Mouse (Mus musculus) forebrain, postnatal 0 days (tissue): ENCODE measurements around the gene Ncoa5. TPM values are rescaled to one million over a fixed set of nuclear protein-coding genes. Genes with fewer than 3 reads are reported as not detected.

ENCODE experiments used
- ATAC-seq: fragments of 200-750 bp; cut with Nextera tagmentation; 2 replicates; pipeline ENCODE4 v1.8.0; 2017; ENCODE audit warnings: mild to moderate bottlenecking, moderate library complexity
- DNase-seq: peaks from one replicate; pipeline ENCODE4 v3.0.0-alpha.2; 2015
- H3K27ac ChIP-seq: fragments of 300-500 bp; sonication (generic); 2 replicates; pipeline ENCODE4 v1.5.1; 2014; ENCODE audit warnings: low read depth, mild to moderate bottlenecking, antibody characterized with exemption, low read length, moderate library complexity, mixed read lengths
- H3K27me3 ChIP-seq: fragments of 300-500 bp; sonication (generic); 2 replicates; pipeline ENCODE4 v1.6.1; 2014; ENCODE audit warnings: mild to moderate bottlenecking, low read length, mixed read lengths; ENCODE audit not compliant: insufficient read depth
- H3K36me3 ChIP-seq: fragments of 300-500 bp; sonication (generic); 2 replicates; pipeline ENCODE4 v1.6.1; 2014; ENCODE audit warnings: mild to moderate bottlenecking, moderate library complexity; ENCODE audit not compliant: insufficient read depth
- H3K4me1 ChIP-seq: fragments of 300-500 bp; sonication (generic); 2 replicates; pipeline ENCODE4 v1.6.1; 2014; ENCODE audit warnings: antibody characterized with exemption; ENCODE audit not compliant: insufficient read depth
- H3K4me2 ChIP-seq: fragments of 300-500 bp; sonication (generic); 2 replicates; pipeline ENCODE4 v1.6.1; 2014; ENCODE audit warnings: low read depth, mild to moderate bottlenecking, moderate library complexity
- H3K4me3 ChIP-seq: fragments of 300-500 bp; sonication (generic); 2 replicates; pipeline ENCODE4 v1.5.1; 2014; ENCODE audit warnings: low read depth, low read length, mixed read lengths
- H3K9ac ChIP-seq: fragments of 300-500 bp; sonication (generic); 2 replicates; pipeline ENCODE4 v1.6.1; 2014; ENCODE audit warnings: mild to moderate bottlenecking
- H3K9me3 ChIP-seq: fragments of 300-500 bp; sonication (generic); 2 replicates; pipeline ENCODE4 v1.6.1; 2016; ENCODE audit warnings: low read length
- CTCF ChIP-seq: sonication (generic); IDR thresholded peaks from 2 replicates; pipeline ENCODE4 v1.5.1; 2016; ENCODE audit warnings: antibody characterized with exemption, control low read depth, low read depth
- WGBS: fragments of 180-500 bp; shearing (Covaris S2); extraction: QIAGEN DNeasy Blood & Tissue Kit; methylation state at CpG from one replicate; pipeline ENCODE4 v1.1.7; 2014; 5-methylcytosine and 5-hydroxymethylcytosine counted together
- polyA plus RNA-seq: library from polyadenylated mRNA; unstranded; fragments of >200 nt; fragmentation: Nextera tagmentation; extraction: Ambion mirVana; gene quantifications from 2 replicates; pipeline ENCODE4 v1.2.1, GENCODE M21; 2015
- total RNA-seq: library from RNA; depleted of rRNA; stranded (reverse); fragments of >200 nt; gene quantifications from 2 replicates; pipeline ENCODE4 v1.2.3, GENCODE M21; 2014

Gene Ncoa5
- total and polyA plus RNA-seq, 2 experiments from 2014 or later, result 64.4 to 96.3 TPM

GRCm38 (mm10) chr2:165027163-165027562, 7.5 kb downstream of the Ncoa5 start:
- WGBS, result 73% methylated on average over 1 of the region's 1 CpGs
- no peak overlapping the region for H3K27ac ChIP-seq
- ATAC-seq (no peak), DNase-seq (no peak)
- H3K27me3 ChIP-seq, result no peaks in the 10 kb centered on the region
- H3K9me3 ChIP-seq, result no peaks in the 10 kb centered on the region
- TF ChIP-seq CTCF, result no peak
- no peak overlapping the region for H3K4me2 ChIP-seq
- H3K36me3 ChIP-seq, result peaks cover 7% of the 10 kb centered on the region; the same call in 1 of the 2 replicates
- peaks cover 2% of the 10 kb centered on the region; the same call in 1 of the 2 replicates for H3K4me1 ChIP-seq
- H3K9ac ChIP-seq, result no peak overlapping the region
- H3K4me3 ChIP-seq, result no peak overlapping the region

GRCm38 (mm10) chr2:165020490-165020889, 14.2 kb downstream of the Ncoa5 start:
- Histone ChIP-seq H3K27me3 (no peaks in the 10 kb centered on the region), H3K27ac (no peak overlapping the region), H3K9ac (no peak overlapping the region), H3K4me1 (no peaks in the 10 kb centered on the region), H3K9me3 (no peaks in the 10 kb centered on the region), H3K36me3 (peaks cover 19% of the 10 kb centered on the region), H3K4me2 (no peak overlapping the region), H3K4me3 (no peak overlapping the region)
- no peak for DNase-seq
- 83% methylated on average over 3 of the region's 3 CpGs for WGBS
- no peak for ATAC-seq
- no peak for TF ChIP-seq CTCF

DNA sequence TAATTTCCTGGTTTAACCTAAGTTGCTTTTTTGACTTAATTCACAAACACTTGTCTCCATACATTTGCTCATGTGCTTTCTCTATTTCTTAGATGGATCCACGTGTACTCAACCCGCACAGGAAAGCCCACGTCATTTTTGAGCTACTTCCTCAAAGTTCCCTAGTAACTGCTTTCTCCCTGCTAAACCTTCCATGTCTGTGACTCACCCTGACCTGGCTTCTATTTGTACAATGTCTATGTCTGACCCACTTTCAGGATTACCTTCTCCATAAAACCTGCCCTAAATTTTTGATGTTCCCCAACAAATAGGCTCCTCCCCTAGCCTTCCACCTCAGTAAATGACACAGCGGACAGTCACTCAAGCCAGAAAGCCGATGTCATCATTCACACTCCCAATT, 19.7 kb downstream of the Ncoa5 start:
- Histone ChIP-seq H3K27me3 (no peaks in the 10 kb centered on the region), H3K9ac (no peak overlapping the region), H3K4me1 (no peaks in the 10 kb centered on the region), H3K4me3 (no peak overlapping the region), H3K4me2 (no peak overlapping the region), H3K9me3 (no peaks in the 10 kb centered on the region), H3K36me3 (peaks cover 33% of the 10 kb centered on the region), H3K27ac (no peak overlapping the region)
- no peak for ATAC-seq
- TF ChIP-seq CTCF, result no peak
- DNase-seq, result no peak
- 94% methylated on average over 5 of the region's 5 CpGs for WGBS

- no peak for TF ChIP-seq CTCF
- WGBS, result 91% methylated on average over 10 of the region's 10 CpGs
- DNase-seq, result no peak
These were observed 24.3 kb downstream of the Ncoa5 start for GRCm38 (mm10) chr2:165010351-165010750.

GRCm38 (mm10) chr2:165009581-165009980, 25.1 kb downstream of the Ncoa5 start:
- Histone ChIP-seq H3K4me1 (no peaks in the 10 kb centered on the region), H3K36me3 (peaks cover 82% of the 10 kb centered on the region), H3K9ac (no peak overlapping the region), H3K9me3 (no peaks in the 10 kb centered on the region), H3K27me3 (no peaks in the 10 kb centered on the region), H3K4me2 (no peak overlapping the region), H3K27ac (no peak overlapping the region), H3K4me3 (no peak overlapping the region)
- no peak for TF ChIP-seq CTCF
- DNase-seq (no peak), ATAC-seq (no peak)
- 80% methylated on average over 2 of the region's 2 CpGs for WGBS

More at GRCm38 (mm10) chr2:165010351-165010750, 24.3 kb downstream of the Ncoa5 start:
- H3K4me1 ChIP-seq, result no peaks in the 10 kb centered on the region
- H3K27me3 ChIP-seq, result no peaks in the 10 kb centered on the region
- no peak overlapping the region for H3K4me2 ChIP-seq
- ATAC-seq, result no peak
- H3K36me3 ChIP-seq, result peaks cover 74% of the 10 kb centered on the region
- H3K27ac ChIP-seq, result no peak overlapping the region
- H3K9me3 ChIP-seq, result no peaks in the 10 kb centered on the region
- H3K4me3 ChIP-seq, result no peak overlapping the region
- no peak overlapping the region for H3K9ac ChIP-seq

DNA sequence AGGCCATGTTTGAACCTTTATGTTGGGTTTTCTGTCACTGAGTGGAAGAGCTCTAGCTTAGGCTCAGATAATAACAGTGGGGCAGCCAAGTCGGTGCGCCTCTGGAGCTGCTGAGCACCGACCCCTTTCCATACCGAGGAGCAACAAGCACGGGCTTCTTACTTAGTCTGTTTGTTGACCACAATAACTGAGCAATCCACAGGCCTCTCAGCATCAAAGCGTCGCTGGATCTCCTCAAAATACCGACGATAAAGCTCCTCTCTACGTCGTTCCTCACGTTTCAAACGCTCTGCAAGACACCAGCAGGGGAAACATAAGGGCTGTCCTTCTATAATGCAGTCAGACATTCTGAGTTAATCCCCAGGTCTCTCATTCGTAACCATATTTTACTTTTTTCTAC, 25.5 kb downstream of the Ncoa5 start:
- Histone ChIP-seq H3K27ac (no peak overlapping the region), H3K4me2 (no peak overlapping the region), H3K4me1 (no peaks in the 10 kb centered on the region), H3K36me3 (peaks cover 86% of the 10 kb centered on the region), H3K9me3 (no peaks in the 10 kb centered on the region), H3K4me3 (no peak overlapping the region), H3K9ac (no peak overlapping the region), H3K27me3 (no peaks in the 10 kb centered on the region)
- ATAC-seq (no peak), DNase-seq (no peak)
- TF ChIP-seq CTCF, result no peak
- WGBS, result 96% methylated on average over 14 of the region's 14 CpGs

DNA sequence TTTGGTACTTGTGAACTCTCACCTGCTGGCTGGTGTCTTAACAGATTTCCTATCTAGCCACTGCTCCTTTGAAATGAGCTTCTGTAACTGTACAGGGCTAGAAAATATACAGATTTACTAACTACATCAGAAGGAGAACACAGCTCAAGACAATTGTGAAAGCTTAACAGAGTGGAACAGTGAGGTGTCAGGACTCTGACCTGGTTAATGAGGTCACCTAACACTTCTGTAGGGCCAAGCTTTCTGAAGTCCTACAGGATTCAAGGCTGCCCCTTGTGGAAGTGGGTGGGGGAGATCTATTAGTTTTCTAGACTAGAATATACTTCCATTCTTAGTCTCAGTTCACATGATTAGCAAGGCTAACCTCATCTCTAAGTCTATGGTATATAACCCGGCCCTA, 26.7 kb downstream of the Ncoa5 start:
- Histone ChIP-seq H3K9me3 (no peaks in the 10 kb centered on the region), H3K27me3 (no peaks in the 10 kb centered on the region), H3K4me2 (no peak overlapping the region), H3K4me1 (no peaks in the 10 kb centered on the region), H3K4me3 (no peak overlapping the region), H3K9ac (no peak overlapping the region), H3K36me3 (peaks cover 96% of the 10 kb centered on the region), H3K27ac (no peak overlapping the region)
- DNase-seq (no peak), ATAC-seq (no peak)
- WGBS, result 93% methylated on average over 1 of the region's 1 CpGs
- no peak for TF ChIP-seq CTCF

GRCm38 (mm10) chr2:165006813-165007212, 27.9 kb downstream of the Ncoa5 start:
- no peak overlapping the region for H3K4me3 ChIP-seq
- no peak overlapping the region for H3K9ac ChIP-seq
- no peaks in the 10 kb centered on the region for H3K27me3 ChIP-seq
- no peaks in the 10 kb centered on the region for H3K4me1 ChIP-seq
- H3K27ac ChIP-seq, result no peak overlapping the region
- H3K36me3 ChIP-seq, result peaks cover 98% of the 10 kb centered on the region
- ATAC-seq, result no peak
- TF ChIP-seq CTCF, result no peak
- no peak overlapping the region for H3K4me2 ChIP-seq
- no peaks in the 10 kb centered on the region for H3K9me3 ChIP-seq
- 94% methylated on average over 4 of the region's 4 CpGs for WGBS
- no peak for DNase-seq
